Mouse (Mus musculus) T-cell, adult 2 months (primary cell): ENCODE data around the gene Anapc10.
"Not testable (repeated sequence)": the region's sequence is repeated elsewhere in the genome, so short reads cannot be mapped to it uniquely, and the experiment has no call there.

Experiments
- DNase-seq: peaks from one replicate; pipeline ENCODE4 v3.0.0; 2022; ENCODE audit warnings: low spot score

Anapc10 gene

GRCm38 (mm10) chr8:79711064-79711961 is at the start of gene Anapc10, which contains the start of gene Abce1:
TSS of gene Anapc10 (plus strand) at chr8:79711820.
TSS of gene Abce1 (minus strand) at chr8:79711740.
- peak; percentile 98 for DNase-seq

DNA sequence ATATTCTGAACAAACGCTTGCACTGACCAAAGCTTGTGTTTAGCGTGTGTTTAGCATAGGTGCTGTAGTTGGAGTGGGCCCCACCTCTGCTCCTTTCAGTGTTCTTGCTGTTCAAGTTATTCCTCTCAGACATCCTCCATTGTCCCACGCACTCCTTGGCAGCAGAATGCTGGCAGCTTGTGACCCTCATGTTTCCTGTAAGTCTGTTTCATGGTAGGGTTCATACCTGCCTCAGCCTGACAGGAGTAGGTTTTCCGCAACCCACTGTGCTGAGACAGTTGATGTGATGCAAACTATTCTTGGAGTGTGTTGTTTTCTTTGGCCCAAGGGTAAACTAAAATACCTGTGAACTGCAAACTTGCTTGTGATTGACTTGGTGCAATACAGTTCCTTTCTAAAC is 35.2 kb upstream of the Anapc10 start:
- DNase-seq = no peak

DNA sequence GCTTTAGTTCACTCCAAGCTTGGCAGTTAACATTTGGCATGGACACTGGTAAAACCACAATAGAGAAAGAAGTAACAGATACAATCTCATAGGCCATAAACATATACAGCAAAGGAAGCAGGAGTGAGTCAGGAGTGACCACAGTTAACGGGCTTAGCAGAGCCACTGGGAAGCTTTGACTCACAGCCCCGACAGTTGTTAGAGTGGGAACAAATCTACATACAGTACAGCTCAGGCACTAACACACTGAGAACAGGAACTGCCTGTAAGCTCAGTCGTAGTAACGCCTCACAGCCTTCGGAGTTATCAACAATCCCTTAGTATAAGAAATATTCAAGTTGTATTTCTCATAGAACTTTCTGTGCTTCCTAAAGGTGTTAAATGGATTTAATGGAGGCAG is 32.6 kb upstream of the Anapc10 start:
- no peak for DNase-seq

GRCm38 (mm10) chr8:79680083-79680482 is 31.5 kb upstream of the Anapc10 start:
- DNase-seq = not testable (repeated sequence)

GRCm38 (mm10) chr8:79680555-79680954 is 31.1 kb upstream of the Anapc10 start:
- peak; percentile 4 for DNase-seq

- DNase-seq = no peak
These were observed 30.7 kb upstream of the Anapc10 start for GRCm38 (mm10) chr8:79680965-79681364.

- DNase-seq = not testable (repeated sequence)
These were observed 25.7 kb upstream of the Anapc10 start for GRCm38 (mm10) chr8:79685927-79686326.

DNA sequence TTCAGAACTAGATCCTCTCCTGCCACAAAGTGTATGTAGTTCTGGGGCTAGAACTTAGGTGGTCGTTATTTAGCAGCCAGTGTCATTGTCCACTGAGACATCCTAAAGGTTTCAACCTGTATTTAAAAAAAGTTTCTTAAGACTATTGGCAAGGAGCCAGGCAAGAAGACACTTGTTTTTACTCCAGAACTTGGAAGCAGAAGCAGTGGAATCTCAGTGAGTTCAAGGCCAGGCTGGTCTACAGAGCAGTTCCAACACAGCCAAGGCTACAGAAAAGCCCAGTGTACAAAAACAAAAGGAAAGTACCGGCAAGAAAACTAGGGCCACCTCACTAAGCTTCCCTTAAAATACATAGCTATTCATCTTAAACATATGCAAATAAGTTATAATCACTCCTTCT is 19.1 kb upstream of the Anapc10 start:
- no peak for DNase-seq

DNA sequence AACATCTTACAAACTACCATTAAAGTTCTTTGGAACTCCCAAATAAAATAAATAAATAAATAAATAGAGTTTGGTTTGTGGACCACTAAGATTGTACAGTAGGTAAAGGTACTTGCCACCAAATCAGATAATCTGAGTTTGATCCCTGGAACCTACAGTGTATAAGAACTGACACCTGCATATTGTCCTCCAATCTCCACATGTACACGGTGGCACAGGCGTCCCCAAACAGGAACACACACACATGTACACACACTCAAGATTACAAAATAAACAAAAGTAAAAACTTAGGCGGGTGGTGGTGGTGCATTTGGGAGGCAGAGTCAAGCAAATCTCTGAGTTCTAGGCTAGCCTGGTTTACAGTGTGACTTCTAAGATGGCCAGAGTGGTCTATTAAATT is 4.9 kb upstream of the Anapc10 start:
- no peak for DNase-seq

DNA sequence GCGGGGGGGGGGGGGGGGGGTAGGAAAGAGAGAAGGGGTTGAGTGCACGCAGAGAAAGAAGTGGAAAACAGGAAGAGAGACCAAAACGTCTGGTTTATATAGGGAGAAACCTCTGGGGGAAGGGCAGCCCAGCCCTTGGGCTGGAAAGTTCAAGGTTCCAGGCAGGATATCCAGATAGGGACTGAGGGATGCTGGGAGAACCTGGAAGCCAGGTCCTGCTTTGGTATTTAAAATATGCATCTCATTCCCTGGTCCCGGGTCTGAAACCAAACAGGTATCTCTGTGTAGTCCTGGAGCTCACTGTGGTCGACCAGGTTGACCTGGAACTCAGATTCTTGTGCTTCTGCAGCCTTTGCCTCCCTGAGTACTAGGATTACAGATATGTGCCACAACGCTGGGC is 1.1 kb downstream of the Anapc10 start:
- DNase-seq = no peak

DNA sequence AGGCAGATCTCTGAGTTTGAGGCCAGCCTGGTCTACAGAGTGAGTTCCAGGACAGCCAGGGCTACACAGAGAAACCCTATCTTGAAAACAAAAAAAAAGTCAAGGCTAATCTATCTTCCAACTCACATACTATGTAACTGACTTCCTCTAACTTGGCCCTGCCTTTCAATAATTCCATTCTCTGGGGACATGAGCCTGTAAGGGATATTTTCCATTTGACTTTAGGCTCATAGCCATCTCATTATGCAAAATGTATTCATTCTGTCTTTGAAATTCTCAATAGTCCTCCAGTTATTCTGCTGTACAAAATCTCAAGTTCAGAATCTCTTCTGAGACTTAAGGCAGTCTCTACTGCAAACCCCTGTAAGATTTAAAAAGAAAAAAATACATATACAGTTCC is 9.9 kb downstream of the Anapc10 start:
- DNase-seq = no peak

DNA sequence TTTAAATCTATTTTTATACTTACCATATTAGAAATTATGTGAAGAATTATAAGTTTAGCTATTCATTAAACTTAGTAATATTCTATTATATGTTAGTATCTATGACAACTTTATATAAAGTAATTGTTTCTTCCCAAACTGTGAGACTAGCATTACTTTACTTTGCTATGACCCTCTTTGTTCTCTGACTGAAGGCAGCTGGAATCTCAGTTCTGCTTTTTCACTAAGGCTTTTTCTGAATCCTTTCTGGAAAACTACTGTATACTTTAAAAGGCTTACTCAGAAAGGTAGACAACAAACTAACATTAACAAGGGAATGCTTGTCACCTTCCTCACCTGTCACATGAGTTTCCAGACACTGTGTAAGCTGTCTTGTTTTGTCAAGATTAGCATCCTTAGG is 11.7 kb downstream of the Anapc10 start:
- DNase-seq = no peak

DNA sequence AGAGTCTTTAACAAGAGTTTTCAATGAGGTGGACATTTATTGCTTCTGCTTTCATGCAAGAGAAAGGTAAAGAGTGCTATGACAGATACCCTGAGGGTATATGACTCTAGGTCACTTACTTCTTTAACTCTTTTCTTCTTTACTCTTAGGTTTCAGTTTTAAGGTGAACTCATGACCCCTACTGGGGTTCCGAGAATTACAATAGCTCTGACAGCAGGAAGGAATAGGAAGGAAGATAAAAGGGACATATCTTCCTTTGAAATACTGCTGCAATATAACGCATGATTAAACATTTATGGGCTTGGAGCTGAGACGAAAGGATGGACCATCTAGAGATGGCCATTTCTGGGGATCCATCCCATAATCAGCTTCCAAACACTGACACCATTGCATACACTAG is 13.0 kb downstream of the Anapc10 start:
- DNase-seq = peak; percentile 12

DNA sequence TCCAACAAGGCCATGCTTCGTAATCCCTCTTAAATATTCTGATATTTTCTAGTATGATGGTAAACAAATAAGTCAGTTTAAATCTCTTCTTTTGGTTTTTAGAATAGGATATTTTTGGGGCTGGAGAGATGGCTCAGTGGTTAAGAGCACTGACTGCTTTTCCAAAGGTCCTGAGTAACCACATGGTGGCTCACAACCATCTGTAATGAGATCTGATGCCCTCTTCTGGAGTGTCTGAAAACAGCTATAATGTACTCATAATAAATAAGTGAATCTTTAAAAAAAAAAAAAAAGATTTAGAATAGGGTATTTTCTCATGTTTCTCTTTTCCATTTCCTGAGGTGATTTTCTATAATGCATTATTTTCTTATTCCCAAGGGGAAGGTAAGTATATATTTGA is 16.3 kb downstream of the Anapc10 start:
- no peak for DNase-seq

GRCm38 (mm10) chr8:79734304-79734703 is 22.7 kb downstream of the Anapc10 start:
- peak; percentile 37 for DNase-seq

GRCm38 (mm10) chr8:79748171-79748570 is 36.6 kb downstream of the Anapc10 start:
- DNase-seq = no peak

DNA sequence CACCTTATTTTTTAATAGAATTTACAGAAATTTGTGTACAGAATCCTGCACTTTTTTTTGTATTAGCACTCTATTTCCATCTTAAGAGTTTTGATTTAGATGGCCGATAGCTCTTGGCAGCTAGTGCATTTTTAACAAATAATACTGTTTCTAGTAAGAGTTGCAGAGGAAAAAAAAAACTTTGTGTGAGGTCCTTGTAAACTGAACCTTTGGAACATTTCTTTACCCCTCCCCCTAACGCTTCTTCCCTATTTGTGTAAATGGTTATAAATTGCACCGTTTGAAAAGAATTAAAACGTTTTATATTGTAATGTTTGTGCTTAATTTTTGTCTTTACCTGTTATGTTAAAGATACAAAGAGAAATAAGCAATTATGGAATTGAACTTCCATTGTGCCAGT is 37.0 kb downstream of the Anapc10 start:
- no peak for DNase-seq

- no peak for DNase-seq
These were observed 38.7 kb downstream of the Anapc10 start for GRCm38 (mm10) chr8:79750305-79750704.

- not testable (repeated sequence) for DNase-seq
These were observed 83.3 kb downstream of the Anapc10 start for GRCm38 (mm10) chr8:79794873-79795272.

- DNase-seq = no peak
These were observed 85.1 kb downstream of the Anapc10 start for GRCm38 (mm10) chr8:79796690-79797089.

DNA sequence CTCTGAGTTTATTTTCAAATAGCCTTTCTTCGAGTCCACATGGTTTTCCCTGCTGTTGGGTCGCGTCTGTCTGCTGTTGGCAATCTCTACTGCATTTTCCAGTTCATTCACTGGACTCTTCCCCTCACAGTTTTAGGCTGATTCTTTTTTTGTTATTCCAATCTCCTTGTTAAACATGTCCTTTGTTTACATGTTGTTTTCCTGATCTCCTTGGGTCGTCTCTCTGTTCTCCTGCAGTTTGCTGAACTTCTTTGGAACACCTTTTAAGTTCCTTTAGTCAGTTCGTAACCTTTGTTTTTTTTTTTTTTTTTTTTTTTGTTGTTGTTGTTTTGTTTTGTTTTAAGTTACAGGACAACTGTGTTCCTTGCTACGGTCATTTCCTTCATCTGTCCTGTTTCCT is 92.9 kb downstream of the Anapc10 start:
- DNase-seq = no peak

DNA sequence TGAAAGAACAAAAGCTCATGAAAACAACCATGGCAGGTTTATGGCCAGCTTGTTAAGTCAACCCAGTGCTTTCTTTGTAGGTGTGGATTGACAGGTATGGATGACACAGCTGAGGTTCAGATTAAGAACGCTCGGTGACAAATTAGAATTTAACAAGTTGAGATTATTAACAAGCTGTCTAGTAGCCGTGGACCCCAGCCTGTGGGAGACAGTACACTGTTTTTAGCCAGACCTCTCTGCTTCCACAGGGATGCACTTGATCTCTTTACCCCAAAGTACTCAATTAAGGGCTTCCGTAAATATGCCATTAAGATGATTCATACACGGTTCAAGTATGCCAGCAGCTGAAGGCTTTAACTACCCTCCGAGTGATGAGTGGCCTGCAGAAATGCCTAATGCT is 95.4 kb downstream of the Anapc10 start:
- no peak for DNase-seq

DNA sequence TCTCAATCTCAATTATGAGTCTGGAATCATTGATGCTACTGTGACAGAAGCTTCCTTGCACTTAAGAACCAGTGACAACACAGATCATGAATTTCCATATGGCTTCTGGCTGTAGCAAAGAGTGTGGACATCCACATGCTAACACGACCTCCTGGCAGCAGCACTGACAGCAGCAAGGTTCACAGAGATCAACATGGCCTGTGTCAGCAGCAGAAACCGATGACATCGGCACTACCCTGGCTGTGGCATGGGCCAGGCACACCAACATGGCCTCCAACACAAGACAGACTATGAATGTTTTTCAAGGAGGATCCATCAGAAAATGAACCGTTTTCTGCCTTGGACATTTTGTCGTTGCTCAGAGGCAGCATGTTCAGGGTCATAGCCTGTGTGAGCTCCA is 114.9 kb downstream of the Anapc10 start:
- DNase-seq = no peak
